Mouse (Mus musculus): Measurements from ENCODE around the gene Glcci1.

GRCm38 (mm10) chr6:8521231-8521630 lies 11.8 kb downstream of the Glcci1 start:
- TF ChIP-seq CTCF (IDR thresholded peaks at IDR 0.05 in 2 of 3, conservative IDR thresholded peaks at IDR 0.05 in 1 of 3; ENCODE audit: control insufficient read depth in 1 of 3, insufficient read depth in 1 of 3, low read depth in 2 of 3, low read length in 3 of 3, poor library complexity in 1 of 3, severe bottlenecking in 1 of 3) (peak in 1 of 3 experiments; percentile 2; a peak in 1 of 6 replicates), MYC (IDR thresholded peaks at IDR 0.05; ENCODE audit: low read depth, low read length) (no peak), MXI1 (IDR thresholded peaks at IDR 0.05; ENCODE audit: low read depth, low read length) (no peak), E2F4 (IDR thresholded peaks at IDR 0.05; ENCODE audit: borderline replicate concordance, low read depth, low read length) (no peak), TAL1 (IDR thresholded peaks at IDR 0.05; ENCODE audit: low read length) (peak; percentile 42), ZC3H11A (IDR thresholded peaks at IDR 0.05; ENCODE audit: low read depth, low read length) (no peak), TCF12 (IDR thresholded peaks at IDR 0.05; ENCODE audit: low read depth, low read length) (peak; percentile 21; the same call in 1 of the 2 replicates), POLR2A (IDR thresholded peaks at IDR 0.05; ENCODE audit: control insufficient read depth in 1 of 2, insufficient read depth in 1 of 2, low read depth in 1 of 2, low read length in 2 of 2, poor library complexity in 1 of 2) (no peak), TBP (IDR thresholded peaks at IDR 0.05; ENCODE audit: low read depth, low read length) (no peak), ETS1 (IDR thresholded peaks at IDR 0.05; ENCODE audit: low read depth, low read length) (no peak), UBTF (IDR thresholded peaks at IDR 0.05; ENCODE audit: borderline replicate concordance, insufficient read depth, low read depth, low read length) (no peak), USF1 (IDR thresholded peaks at IDR 0.05; ENCODE audit: low read depth, low read length) (no peak), ZKSCAN1 (IDR thresholded peaks at IDR 0.05; ENCODE audit: low read depth, low read length) (no peak)

All from MEL (cell line).